12 mouse cellular contexts compared by ENCODE assay signal in genomic region chr8:121296597-121296996, GRCm38 (mm10).
DNase-seq lines count a peak whose midpoint lies in the region; ATAC-seq lines count a peak whose summit lies in the region.
"Had no signal": no experiment of that assay in that cellular context is flagged by ENCODE, and none has a peak within 500 bp of the region (broad histone marks: within the 10 kb centered on the region; RNA-seq: fewer than 3 reads in every experiment).

No protein-coding gene starts in this region.

- H3K27me3 ChIP-seq in intestine, embryonic 14.5 days (replicated peaks; ENCODE audit: control insufficient read depth, insufficient read depth, low read length) = no peaks in the 10 kb centered on the region
- peaks cover 3% of the 10 kb centered on the region; the same call in 1 of the 2 replicates for H3K27me3 ChIP-seq in intestine, embryonic 15.5 days (replicated peaks)
- H3K27me3 ChIP-seq in forebrain, embryonic 12.5 days = peaks cover 12% of the 10 kb centered on the region; the same call in 1 of the 2 replicates
- H3K27me3 ChIP-seq in limb, embryonic 11.5 days (ENCODE audit: control insufficient read depth, insufficient read depth, low read length) = peaks cover 8% of the 10 kb centered on the region

- no peak overlapping the region for H3K4me2 ChIP-seq in intestine, embryonic 14.5 days (ENCODE audit: low read length)
- H3K4me2 ChIP-seq in intestine, embryonic 15.5 days (replicated peaks) = no peak overlapping the region
- no peak overlapping the region for H3K4me2 ChIP-seq in forebrain, embryonic 12.5 days
- H3K4me2 ChIP-seq in limb, embryonic 11.5 days (ENCODE audit: low read depth, severe bottlenecking) = no peak overlapping the region
- H3K4me2 ChIP-seq: liver, embryonic 13.5 days had no signal

- no peak for ATAC-seq in intestine, embryonic 14.5 days (replicated peaks; ENCODE audit: low FRiP score, low TSS enrichment, low read depth)
- ATAC-seq in intestine, embryonic 15.5 days = no peak
- no peak for ATAC-seq in forebrain, embryonic 12.5 days (ENCODE audit: low FRiP score)
- ATAC-seq in limb, embryonic 11.5 days (ENCODE audit: insufficient number of reproducible peaks, low FRiP score, low TSS enrichment, low read depth) = no peak
- ATAC-seq in inflammation-experienced regulatory T-cells, adult 6 months = no peak

- H3K36me3 ChIP-seq in intestine, embryonic 14.5 days (ENCODE audit: control insufficient read depth, insufficient read depth, low read length) = no peaks in the 10 kb centered on the region
- H3K36me3 ChIP-seq in intestine, embryonic 15.5 days = no peaks in the 10 kb centered on the region
- H3K36me3 ChIP-seq in forebrain, embryonic 12.5 days (replicated peaks) = no peaks in the 10 kb centered on the region
- H3K36me3 ChIP-seq in limb, embryonic 11.5 days (ENCODE audit: control insufficient read depth, insufficient read depth, low read length) = no peaks in the 10 kb centered on the region
- H3K36me3 ChIP-seq: liver, embryonic 13.5 days had no signal

- H3K4me1 ChIP-seq in intestine, embryonic 14.5 days (replicated peaks; ENCODE audit: control insufficient read depth, insufficient read depth, low read length) = peaks cover 37% of the 10 kb centered on the region
- H3K4me1 ChIP-seq in intestine, embryonic 15.5 days (replicated peaks) = peaks cover 33% of the 10 kb centered on the region
- H3K4me1 ChIP-seq in forebrain, embryonic 12.5 days = peaks cover 41% of the 10 kb centered on the region
- H3K4me1 ChIP-seq in limb, embryonic 11.5 days (ENCODE audit: control insufficient read depth, insufficient read depth, low read length) = peaks cover 47% of the 10 kb centered on the region

- no peak overlapping the region for H3K4me3 ChIP-seq in intestine, embryonic 14.5 days (ENCODE audit: low read depth, low read length)
- no peak overlapping the region for H3K4me3 ChIP-seq in intestine, embryonic 15.5 days (replicated peaks)
- H3K4me3 ChIP-seq in forebrain, embryonic 12.5 days (replicated peaks) = no peak overlapping the region
- no peak overlapping the region for H3K4me3 ChIP-seq in limb, embryonic 11.5 days (ENCODE audit: low read depth, low read length)
- H3K4me3 ChIP-seq: liver, embryonic 13.5 days; megakaryocyte, embryonic 14.5 days had no signal

- no peaks in the 10 kb centered on the region for H3K9me3 ChIP-seq in intestine, embryonic 14.5 days (ENCODE audit: control insufficient read depth, low read length)
- H3K9me3 ChIP-seq in intestine, embryonic 15.5 days = no peaks in the 10 kb centered on the region
- no peaks in the 10 kb centered on the region for H3K9me3 ChIP-seq in forebrain, embryonic 12.5 days
- H3K9me3 ChIP-seq in limb, embryonic 11.5 days (ENCODE audit: control insufficient read depth, low read length) = no peaks in the 10 kb centered on the region
- H3K9me3 ChIP-seq: liver, embryonic 13.5 days; megakaryocyte, embryonic 14.5 days had no signal

- H3K9ac ChIP-seq in intestine, embryonic 14.5 days (ENCODE audit: low read length) = no peak overlapping the region
- H3K9ac ChIP-seq in intestine, embryonic 15.5 days = no peak overlapping the region
- no peak overlapping the region for H3K9ac ChIP-seq in forebrain, embryonic 12.5 days
- H3K9ac ChIP-seq in limb, embryonic 11.5 days (ENCODE audit: low read length) = peak overlapping the region; percentile 14; the same call in 1 of the 2 replicates
- H3K9ac ChIP-seq: liver, embryonic 13.5 days had no signal

- no peak for DNase-seq in intestine, embryonic 14.5 days (ENCODE audit: low spot score)
- DNase-seq in MN1 (ENCODE audit: low spot score) = peak; percentile 75
- no peak for DNase-seq in limb, embryonic 11.5 days (ENCODE audit: low spot score)
- no peak for DNase-seq in testis, postnatal 14 days (ENCODE audit: low spot score)
- DNase-seq in lung, adult 18-20 months = no peak
- DNase-seq: gastrocnemius, postnatal 25 days; heart, postnatal 36 days; liver, embryonic 13.5 days had no signal

- H3K27ac ChIP-seq in intestine, embryonic 14.5 days (ENCODE audit: low read depth) = peak overlapping the region; percentile 11; the same call in 1 of the 2 replicates
- H3K27ac ChIP-seq in intestine, embryonic 15.5 days = no peak overlapping the region
- H3K27ac ChIP-seq in forebrain, embryonic 12.5 days = peak overlapping the region; percentile 56; the same call in 1 of the 2 replicates
- H3K27ac ChIP-seq in limb, embryonic 11.5 days (replicated peaks; ENCODE audit: low read depth, low read length) = no peak overlapping the region
- H3K27ac ChIP-seq: liver, embryonic 13.5 days had no signal

- WGBS in intestine, embryonic 14.5 days = 30% methylated on average over 5 of the region's 5 CpGs
- 42% methylated on average over 5 of the region's 5 CpGs for WGBS in intestine, embryonic 15.5 days
- 62% methylated on average over 5 of the region's 5 CpGs for WGBS in forebrain, embryonic 12.5 days
- WGBS in limb, embryonic 11.5 days = 34% methylated on average over 5 of the region's 5 CpGs

Comparison
In these comparisons a context has a peak if more than half of its experiments do, and no peak if none do; other contexts are left out.
1. H3K27ac ChIP-seq: peak in intestine, embryonic 14.5 days (single experiment) and forebrain, embryonic 12.5 days (single experiment); none in intestine, embryonic 15.5 days (single experiment) and limb, embryonic 11.5 days (single experiment).